Mouse (Mus musculus) megakaryocyte, embryonic 14.5 days (primary cell): ENCODE measurements around the gene Pigu. TPM values are rescaled to one million over a fixed set of nuclear protein-coding genes. Genes with fewer than 3 reads are reported as not detected.

Experiments
- H3K27me3 ChIP-seq: replicated peaks from 2 replicates; pipeline ENCODE3; 2012; ENCODE audit warnings: inconsistent platforms
- H3K36me3 ChIP-seq: replicated peaks from 2 replicates; pipeline ENCODE3; 2012; ENCODE audit warnings: low read length, inconsistent platforms, mixed read lengths
- H3K4me1 ChIP-seq: 2 replicates; pipeline ENCODE4 v1.6.1; 2012; ENCODE audit warnings: inconsistent platforms
- H3K4me3 ChIP-seq: replicated peaks from 2 replicates; pipeline ENCODE3; 2012; ENCODE audit warnings: moderate library complexity, mild to moderate bottlenecking, inconsistent platforms
- H3K9me3 ChIP-seq: 2 replicates; pipeline ENCODE4 v1.6.1; 2012; ENCODE audit warnings: inconsistent platforms
- FLI1 ChIP-seq: IDR thresholded peaks from 2 replicates; pipeline ENCODE4 v1.6.1; 2012; ENCODE audit warnings: low read length, inconsistent platforms, mixed read lengths
- GATA1 ChIP-seq: IDR thresholded peaks from 3 replicates; pipeline ENCODE4 v1.6.1; 2012; ENCODE audit warnings: mixed read lengths, low read length, inconsistent platforms, borderline replicate concordance
- polyA plus RNA-seq: library from polyadenylated mRNA; stranded (reverse); fragments of >175 nt; gene quantifications from 2 replicates; pipeline ENCODE4 v1.2.3, GENCODE M21; 2012; ENCODE audit warnings: low replicate concordance; ENCODE audit not compliant: insufficient read depth

Gene Pigu
- polyA plus RNA-seq, 1 experiment: 13.0 TPM

GRCm38 (mm10) chr2:155278361-155278760 is 78.9 kb downstream of the Pigu start:
- TF ChIP-seq GATA1 (no peak), FLI1 (no peak)
- H3K27me3 ChIP-seq: no peaks in the 10 kb centered on the region
- no peak overlapping the region for H3K4me3 ChIP-seq
- H3K4me1 ChIP-seq: peaks cover 19% of the 10 kb centered on the region
- no peaks in the 10 kb centered on the region for H3K9me3 ChIP-seq
- peaks cover 35% of the 10 kb centered on the region for H3K36me3 ChIP-seq

GRCm38 (mm10) chr2:155277721-155278120 is 79.5 kb downstream of the Pigu start:
- H3K4me3 ChIP-seq: peak overlapping the region; percentile 5
- H3K9me3 ChIP-seq: no peaks in the 10 kb centered on the region
- peaks cover 19% of the 10 kb centered on the region for H3K4me1 ChIP-seq
- H3K27me3 ChIP-seq: no peaks in the 10 kb centered on the region
- TF ChIP-seq GATA1 (no peak), FLI1 (no peak)
- peaks cover 30% of the 10 kb centered on the region for H3K36me3 ChIP-seq

GRCm38 (mm10) chr2:155276621-155277175 is 80.5 kb downstream of the Pigu start:
- no peak for TF ChIP-seq FLI1
- no peak for TF ChIP-seq GATA1
- Histone ChIP-seq H3K4me1 (peaks cover 19% of the 10 kb centered on the region), H3K9me3 (no peaks in the 10 kb centered on the region), H3K4me3 (peak overlapping the region; percentile 98), H3K36me3 (peaks cover 27% of the 10 kb centered on the region), H3K27me3 (peaks cover 1% of the 10 kb centered on the region)

GRCm38 (mm10) chr2:155276195-155276594 is 81.0 kb downstream of the Pigu start, which contains the start of gene Map1lc3a:
Gene Map1lc3a, plus strand, starts transcription at chr2:155276297.
- Histone ChIP-seq H3K27me3 (peaks cover 1% of the 10 kb centered on the region), H3K9me3 (no peaks in the 10 kb centered on the region), H3K4me1 (peaks cover 19% of the 10 kb centered on the region), H3K36me3 (peaks cover 23% of the 10 kb centered on the region), H3K4me3 (peak within 1 kb of the TSS; percentile 98)
- TF ChIP-seq GATA1 (no peak), FLI1 (no peak)

- Histone ChIP-seq H3K27me3 (peaks cover 3% of the 10 kb centered on the region), H3K36me3 (peaks cover 13% of the 10 kb centered on the region), H3K9me3 (no peaks in the 10 kb centered on the region), H3K4me1 (peaks cover 19% of the 10 kb centered on the region), H3K4me3 (no peak overlapping the region)
- no peak for TF ChIP-seq GATA1
- TF ChIP-seq FLI1: no peak
Measured at GRCm38 (mm10) chr2:155273603-155274002, 83.6 kb downstream of the Pigu start.

- H3K9me3 ChIP-seq: no peaks in the 10 kb centered on the region
- no peak for TF ChIP-seq GATA1
- no peak for TF ChIP-seq FLI1
- peaks cover 3% of the 10 kb centered on the region for H3K27me3 ChIP-seq
- peaks cover 15% of the 10 kb centered on the region for H3K4me1 ChIP-seq
- no peak overlapping the region for H3K4me3 ChIP-seq
- peaks cover 3% of the 10 kb centered on the region for H3K36me3 ChIP-seq
Measured at GRCm38 (mm10) chr2:155272396-155273170, 84.6 kb downstream of the Pigu start.

- H3K4me3 ChIP-seq: no peak overlapping the region
- no peaks in the 10 kb centered on the region for H3K36me3 ChIP-seq
- TF ChIP-seq GATA1 (no peak), FLI1 (no peak)
- H3K9me3 ChIP-seq: no peaks in the 10 kb centered on the region
- peaks cover 3% of the 10 kb centered on the region for H3K27me3 ChIP-seq
- H3K4me1 ChIP-seq: peaks cover 9% of the 10 kb centered on the region
Measured at GRCm38 (mm10) chr2:155271957-155272356, 85.3 kb downstream of the Pigu start.

- Histone ChIP-seq H3K4me1 (peaks cover 12% of the 10 kb centered on the region), H3K4me3 (no peak overlapping the region), H3K36me3 (no peaks in the 10 kb centered on the region), H3K9me3 (peaks cover 5% of the 10 kb centered on the region), H3K27me3 (peaks cover 2% of the 10 kb centered on the region)
- TF ChIP-seq FLI1 (no peak), GATA1 (no peak)
Measured at GRCm38 (mm10) chr2:155266896-155267295, 90.3 kb downstream of the Pigu start.

- Histone ChIP-seq H3K27me3 (peaks cover 2% of the 10 kb centered on the region), H3K9me3 (peaks cover 5% of the 10 kb centered on the region), H3K4me3 (peak overlapping the region; percentile 31), H3K4me1 (peaks cover 12% of the 10 kb centered on the region), H3K36me3 (no peaks in the 10 kb centered on the region)
- no peak for TF ChIP-seq FLI1
- no peak for TF ChIP-seq GATA1
Measured at GRCm38 (mm10) chr2:155265526-155265925, 91.7 kb downstream of the Pigu start.

GRCm38 (mm10) chr2:155249588-155249987 is 107.6 kb downstream of the Pigu start:
- Histone ChIP-seq H3K4me1 (peaks cover 21% of the 10 kb centered on the region), H3K4me3 (no peak overlapping the region), H3K27me3 (no peaks in the 10 kb centered on the region), H3K9me3 (no peaks in the 10 kb centered on the region), H3K36me3 (peaks cover 71% of the 10 kb centered on the region)
- TF ChIP-seq GATA1: no peak
- no peak for TF ChIP-seq FLI1
